Mouse (Mus musculus): ENCODE data around the gene Nmur2.

DNA sequence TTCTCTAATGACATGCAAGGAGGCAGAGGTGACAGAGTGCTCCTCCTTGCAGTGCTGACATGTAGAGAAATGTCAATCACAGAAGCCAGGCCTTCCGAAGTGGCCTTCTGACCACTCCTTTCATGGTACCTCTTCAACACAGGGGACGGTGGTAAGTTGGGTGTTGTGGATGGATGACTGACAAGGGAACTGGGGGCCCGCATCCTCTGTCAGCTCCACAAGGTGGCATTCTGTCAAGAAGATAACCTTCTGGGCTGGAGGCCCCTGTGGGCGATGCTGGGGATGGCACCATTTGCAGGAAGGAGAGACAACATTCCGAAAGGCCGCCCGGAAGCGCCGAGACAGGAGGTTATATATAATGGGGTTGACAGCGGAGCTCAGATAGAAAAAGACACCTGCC lies 14.0 kb downstream of the Nmur2 start:
- no peak for TF ChIP-seq HCFC1 (IDR thresholded peaks at IDR 0.05; ENCODE audit: borderline replicate concordance, insufficient read depth, low read length)
- no peak for TF ChIP-seq ZNF384 (IDR thresholded peaks at IDR 0.05; ENCODE audit: low read depth, low read length)
